Mouse (Mus musculus) lung, embryonic 16.5 days (tissue): ENCODE data around the gene Sowahb. TPM values are rescaled to one million over a fixed set of nuclear protein-coding genes. Genes with fewer than 3 reads are reported as not detected.

Experiments used
- ATAC-seq: fragments of 200-750 bp; cut with Nextera tagmentation; 2 replicates; pipeline ENCODE4 v1.8.0; 2017; ENCODE audit warnings: low read depth, mild to moderate bottlenecking, moderate library complexity
- H3K27ac ChIP-seq: fragments of 300-500 bp; sonication (generic); 2 replicates; pipeline ENCODE4 v1.5.1; 2014; ENCODE audit warnings: mild to moderate bottlenecking, control low read depth, low read length
- H3K27me3 ChIP-seq: fragments of 300-500 bp; sonication (generic); 2 replicates; pipeline ENCODE4 v1.6.1; 2014; ENCODE audit warnings: low read depth, low read length, mixed read lengths; ENCODE audit not compliant: control insufficient read depth, insufficient read depth
- H3K36me3 ChIP-seq: fragments of 300-500 bp; sonication (generic); 2 replicates; pipeline ENCODE4 v1.6.1; 2014; ENCODE audit warnings: low read length; ENCODE audit not compliant: control insufficient read depth, insufficient read depth
- H3K4me1 ChIP-seq: fragments of 300-500 bp; sonication (generic); replicated peaks from 2 replicates; pipeline ENCODE4 v1.6.1; 2014; ENCODE audit warnings: low read length, mixed read lengths; ENCODE audit not compliant: control insufficient read depth, insufficient read depth
- H3K4me2 ChIP-seq: fragments of 300-500 bp; sonication (generic); 2 replicates; pipeline ENCODE4 v1.6.1; 2014; ENCODE audit warnings: low read depth, low read length, control low read depth
- H3K4me3 ChIP-seq: fragments of 300-500 bp; sonication (generic); 2 replicates; pipeline ENCODE4 v1.5.1; 2014; ENCODE audit warnings: mild to moderate bottlenecking, low read length, control low read depth
- H3K9ac ChIP-seq: fragments of 300-500 bp; sonication (generic); 2 replicates; pipeline ENCODE4 v1.6.1; 2014; ENCODE audit warnings: low read length, control low read depth
- H3K9me3 ChIP-seq: fragments of 300-500 bp; sonication (generic); 2 replicates; pipeline ENCODE4 v1.6.1; 2016; ENCODE audit warnings: low read length; ENCODE audit not compliant: control insufficient read depth
- WGBS: fragments of 180-500 bp; shearing (Covaris S2); extraction: QIAGEN DNeasy Blood & Tissue Kit; methylation state at CpG from one replicate; pipeline ENCODE4 v1.1.7; 2014; 5-methylcytosine and 5-hydroxymethylcytosine counted together
- polyA plus RNA-seq: library from polyadenylated mRNA; unstranded; fragments of >200 nt; fragmentation: Nextera tagmentation; extraction: Ambion mirVana; gene quantifications from 2 replicates; pipeline ENCODE4 v1.2.1, GENCODE M21; 2015

Gene Sowahb
- polyA plus RNA-seq, 1 experiment from 2014 or later = 1.2 TPM

GRCm38 (mm10) chr5:92997428-92998120 lies 47.2 kb downstream of the Sowahb start:
- Histone ChIP-seq H3K9ac (peak overlapping the region; percentile 43), H3K9me3 (no peaks in the 10 kb centered on the region), H3K27me3 (no peaks in the 10 kb centered on the region), H3K4me3 (0 out of 2 replicates have a peak overlapping the region, but pooled peaks have one; percentile 0), H3K4me1 (peaks cover 37% of the 10 kb centered on the region), H3K4me2 (peak overlapping the region; percentile 25), H3K36me3 (no peaks in the 10 kb centered on the region), H3K27ac (peak overlapping the region; percentile 98)
- 14% methylated on average over 5 of the region's 5 CpGs for WGBS
- peak; percentile 92 for ATAC-seq

- no peak overlapping the region for H3K4me2 ChIP-seq
- H3K9me3 ChIP-seq = no peaks in the 10 kb centered on the region
- H3K4me3 ChIP-seq = no peak overlapping the region
- H3K36me3 ChIP-seq = no peaks in the 10 kb centered on the region
- ATAC-seq = peak; percentile 32
- no peak overlapping the region for H3K27ac ChIP-seq
- no peak overlapping the region for H3K9ac ChIP-seq
- peaks cover 22% of the 10 kb centered on the region for H3K4me1 ChIP-seq
- WGBS = 68% methylated on average over 2 of the region's 2 CpGs
- H3K27me3 ChIP-seq = no peaks in the 10 kb centered on the region
Observed at GRCm38 (mm10) chr5:92994861-92995260, 50.0 kb downstream of the Sowahb start.

DNA sequence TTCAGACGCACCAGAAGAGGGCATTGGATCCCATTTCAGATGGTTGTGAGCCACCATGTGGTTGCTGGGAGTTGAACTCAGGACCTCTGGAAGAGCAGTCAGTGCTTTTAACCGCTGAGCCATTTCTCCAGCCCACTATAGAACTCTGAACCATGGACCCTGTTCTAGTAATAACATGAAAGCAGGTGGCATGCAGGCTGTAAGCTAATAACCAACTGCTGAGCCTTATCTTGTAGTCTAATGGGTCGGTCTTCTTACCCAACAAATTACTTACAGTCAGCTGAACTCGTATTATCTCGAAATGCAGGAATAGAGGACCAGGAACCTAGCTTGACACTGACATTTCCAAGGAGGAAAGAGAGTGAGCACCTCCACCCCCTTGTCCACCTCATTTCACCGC lies 50.5 kb downstream of the Sowahb start:
- ATAC-seq = no peak
- peaks cover 19% of the 10 kb centered on the region for H3K4me1 ChIP-seq
- no peak overlapping the region for H3K4me3 ChIP-seq
- 76% methylated on average over 6 of the region's 6 CpGs for WGBS
- H3K27me3 ChIP-seq = no peaks in the 10 kb centered on the region
- no peaks in the 10 kb centered on the region for H3K9me3 ChIP-seq
- no peak overlapping the region for H3K27ac ChIP-seq
- H3K9ac ChIP-seq = no peak overlapping the region
- H3K36me3 ChIP-seq = no peaks in the 10 kb centered on the region
- H3K4me2 ChIP-seq = no peak overlapping the region

DNA sequence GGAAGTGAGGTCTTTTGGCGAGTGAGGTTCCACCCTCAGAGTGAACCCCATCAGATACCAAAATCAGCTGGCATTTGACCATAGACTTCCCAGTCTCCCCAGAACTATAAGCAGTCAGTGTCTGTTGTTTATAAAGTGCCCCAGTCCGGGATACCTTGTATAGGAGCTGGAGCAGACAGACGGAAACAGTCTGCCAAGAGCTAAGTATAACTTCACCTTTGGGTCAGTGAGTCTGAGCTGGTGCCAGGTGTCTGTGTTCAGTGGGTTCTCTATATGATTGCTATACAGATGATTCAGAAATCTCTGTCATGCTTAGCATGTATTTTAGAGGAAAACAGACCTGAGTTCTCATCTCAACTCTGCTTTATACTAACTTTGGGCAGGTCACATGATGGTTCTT lies 52.7 kb downstream of the Sowahb start:
- Histone ChIP-seq H3K9me3 (no peaks in the 10 kb centered on the region), H3K36me3 (no peaks in the 10 kb centered on the region), H3K4me1 (peaks cover 10% of the 10 kb centered on the region), H3K4me3 (no peak overlapping the region), H3K27ac (no peak overlapping the region), H3K4me2 (no peak overlapping the region), H3K27me3 (no peaks in the 10 kb centered on the region), H3K9ac (no peak overlapping the region)
- no peak for ATAC-seq
- WGBS = 55% methylated on average over 3 of the region's 3 CpGs

Other genes with a start within 250 kb of the Sowahb start
- gene Sept11, start 48.4 kb upstream of the Sowahb start, polyA plus RNA-seq = 142 and 157 TPM in 2 replicates
- gene Ccni, start 161.5 kb upstream of the Sowahb start, polyA plus RNA-seq = 105 and 107 TPM in 2 replicates
- 1.9 and 3.5 TPM in 2 replicates for gene 2010109A12Rik, start 161.5 kb upstream of the Sowahb start, polyA plus RNA-seq
- gene Ccng2, start 222.2 kb upstream of the Sowahb start, polyA plus RNA-seq = 60.1 and 65.6 TPM in 2 replicates